In genomic region chr5:37829926-37830325, GRCm38 (mm10) we compare ENCODE assay signal across 26 mouse cellular contexts. TPM values are rescaled to one million over a fixed set of nuclear protein-coding genes. Genes with fewer than 3 reads are reported as not detected.
DNase-seq lines count a peak whose midpoint lies in the region; ATAC-seq and TF ChIP-seq lines count a peak whose summit lies in the region.
"Had no signal": no experiment of that assay in that cellular context is flagged by ENCODE, and none has a peak within 500 bp of the region (broad histone marks: within the 10 kb centered on the region; RNA-seq: fewer than 3 reads in every experiment).

No protein-coding gene starts in this region.

- no peak overlapping the region for H3K4me2 ChIP-seq in hindbrain, embryonic 12.5 days (replicated peaks)
- H3K4me2 ChIP-seq in embryonic facial prominence, embryonic 13.5 days = peak overlapping the region; percentile 75
- H3K4me2 ChIP-seq in kidney, embryonic 14.5 days (replicated peaks; ENCODE audit: low read depth, low read length) = no peak overlapping the region
- H3K4me2 ChIP-seq: forebrain, embryonic 12.5 days; heart, embryonic 11.5 days; hindbrain, embryonic 14.5 days had no signal

- DNase-seq in hindbrain, embryonic 10.5 days (ENCODE audit: low spot score) = peak; percentile 6
- DNase-seq in R1 (ENCODE audit: low read depth, low spot score) = peak; percentile 81
- DNase-seq in yolk sac, embryonic 10.5 days (ENCODE audit: low spot score) = no peak
- no peak for DNase-seq in embryo, embryonic 11 days
- DNase-seq: adrenal gland, postnatal 10 days; adrenal gland, postnatal 36 days; cerebellum, adult 18-20 months; cerebellum, adult 9-10 months; cerebellum, postnatal 14 days; gastrocnemius, adult 2 months; gastrocnemius, postnatal 14 days; heart, adult 11 months; kidney, adult 18-20 months had no signal

- H3K9ac ChIP-seq in hindbrain, embryonic 12.5 days = no peak overlapping the region
- H3K9ac ChIP-seq in embryonic facial prominence, embryonic 13.5 days = no peak overlapping the region
- no peak overlapping the region for H3K9ac ChIP-seq in kidney, embryonic 14.5 days (ENCODE audit: low read depth, low read length)
- H3K9ac ChIP-seq: embryonic facial prominence, embryonic 15.5 days; forebrain, embryonic 12.5 days; hindbrain, embryonic 14.5 days had no signal

- TF ChIP-seq CTCF in E14TG2a.4 (conservative IDR thresholded peaks at IDR 0.05; ENCODE audit: low read length) = no peak

- 4% methylated on average over 4 of the region's 4 CpGs for WGBS in hindbrain, embryonic 10.5 days
- 4% methylated on average over 4 of the region's 4 CpGs for WGBS in hindbrain, embryonic 12.5 days
- 12% methylated on average over 4 of the region's 4 CpGs for WGBS in embryonic facial prominence, embryonic 13.5 days
- 11% methylated on average over 4 of the region's 4 CpGs for WGBS in kidney, embryonic 14.5 days

- H3K4me3 ChIP-seq in hindbrain, embryonic 10.5 days = no peak overlapping the region
- no peak overlapping the region for H3K4me3 ChIP-seq in hindbrain, embryonic 12.5 days
- H3K4me3 ChIP-seq in E14TG2a.4 (replicated peaks; ENCODE audit: low read length) = peak overlapping the region; percentile 49; the same call in 1 of the 2 replicates
- H3K4me3 ChIP-seq in embryonic facial prominence, embryonic 13.5 days = no peak overlapping the region
- H3K4me3 ChIP-seq in kidney, embryonic 14.5 days (ENCODE audit: low read length) = no peak overlapping the region
- H3K4me3 ChIP-seq: forebrain, embryonic 12.5 days; gastrocnemius, adult 2 months had no signal

- peaks cover 99% of the 10 kb centered on the region for H3K27me3 ChIP-seq in hindbrain, embryonic 10.5 days (ENCODE audit: insufficient read depth, poor library complexity, severe bottlenecking)
- H3K27me3 ChIP-seq in hindbrain, embryonic 12.5 days = peaks cover 96% of the 10 kb centered on the region
- peaks cover 92% of the 10 kb centered on the region for H3K27me3 ChIP-seq in E14TG2a.4 (ENCODE audit: insufficient read depth, low read length)
- H3K27me3 ChIP-seq in embryonic facial prominence, embryonic 13.5 days = peaks cover 75% of the 10 kb centered on the region
- peaks cover 97% of the 10 kb centered on the region for H3K27me3 ChIP-seq in kidney, embryonic 14.5 days (ENCODE audit: control insufficient read depth, insufficient read depth, low read length)

- no peaks in the 10 kb centered on the region for H3K36me3 ChIP-seq in hindbrain, embryonic 10.5 days
- H3K36me3 ChIP-seq in hindbrain, embryonic 12.5 days = no peaks in the 10 kb centered on the region
- no peaks in the 10 kb centered on the region for H3K36me3 ChIP-seq in E14TG2a.4 (ENCODE audit: insufficient read depth, low read length)
- H3K36me3 ChIP-seq in embryonic facial prominence, embryonic 13.5 days = no peaks in the 10 kb centered on the region
- H3K36me3 ChIP-seq in kidney, embryonic 14.5 days (ENCODE audit: control insufficient read depth, insufficient read depth, low read length) = no peaks in the 10 kb centered on the region
- H3K36me3 ChIP-seq: embryonic facial prominence, embryonic 15.5 days; forebrain, embryonic 12.5 days had no signal

- H3K27ac ChIP-seq in hindbrain, embryonic 10.5 days = no peak overlapping the region
- H3K27ac ChIP-seq in hindbrain, embryonic 12.5 days = no peak overlapping the region
- 0 out of 2 replicates have a peak overlapping the region, but pooled peaks have one; percentile 98 for H3K27ac ChIP-seq in embryonic facial prominence, embryonic 13.5 days
- no peak overlapping the region for H3K27ac ChIP-seq in kidney, embryonic 14.5 days (ENCODE audit: low read depth, low read length)
- H3K27ac ChIP-seq: forebrain, embryonic 12.5 days; gastrocnemius, adult 2 months; hindbrain, embryonic 14.5 days; hindbrain, postnatal 0 days had no signal

- no peak for ATAC-seq in hindbrain, embryonic 12.5 days (ENCODE audit: low FRiP score)
- ATAC-seq in embryonic facial prominence, embryonic 13.5 days (ENCODE audit: insufficient number of reproducible peaks, insufficient read depth, low FRiP score, low TSS enrichment, low read depth) = no peak
- no peak for ATAC-seq in kidney, embryonic 14.5 days (ENCODE audit: low FRiP score, low TSS enrichment)
- ATAC-seq: CD4-positive, CD25-positive, alpha-beta regulatory T cell, adult 4 months; forebrain, embryonic 16.5 days; hindbrain, postnatal 0 days; inflammation-experienced regulatory T-cells, adult 6 months; intestine, embryonic 16.5 days had no signal

- H3K4me1 ChIP-seq in hindbrain, embryonic 10.5 days (replicated peaks) = peaks cover 64% of the 10 kb centered on the region
- peaks cover 34% of the 10 kb centered on the region for H3K4me1 ChIP-seq in hindbrain, embryonic 12.5 days
- peaks cover 95% of the 10 kb centered on the region for H3K4me1 ChIP-seq in E14TG2a.4 (replicated peaks; ENCODE audit: low read depth, low read length)
- H3K4me1 ChIP-seq in embryonic facial prominence, embryonic 13.5 days = peaks cover 74% of the 10 kb centered on the region
- H3K4me1 ChIP-seq in kidney, embryonic 14.5 days (ENCODE audit: control insufficient read depth, insufficient read depth, low read length) = no peaks in the 10 kb centered on the region

- H3K9me3 ChIP-seq in hindbrain, embryonic 10.5 days = 0 out of 2 replicates have a peak, but pooled peaks cover 4% of the 10 kb centered on the region
- peaks cover 4% of the 10 kb centered on the region; the same call in 1 of the 2 replicates for H3K9me3 ChIP-seq in hindbrain, embryonic 12.5 days (replicated peaks)
- no peaks in the 10 kb centered on the region for H3K9me3 ChIP-seq in E14TG2a.4 (ENCODE audit: low read length)
- no peaks in the 10 kb centered on the region for H3K9me3 ChIP-seq in embryonic facial prominence, embryonic 13.5 days
- no peaks in the 10 kb centered on the region for H3K9me3 ChIP-seq in kidney, embryonic 14.5 days (ENCODE audit: control insufficient read depth, low read length)
- H3K9me3 ChIP-seq: embryonic facial prominence, embryonic 15.5 days; forebrain, embryonic 12.5 days had no signal

RNA-seq across cellular contexts. Expression of gene Msx1, which starts 5.5 kb away (rescaled TPM):
- 188 and 212 TPM in 2 replicates for polyA plus RNA-seq in hindbrain, embryonic 10.5 days (2016; fragmentation: Nextera tagmentation; extraction: Ambion mirVana)
- 95.6 and 118 TPM in 2 replicates for polyA plus RNA-seq in hindbrain, embryonic 12.5 days (2016; fragmentation: Nextera tagmentation; extraction: Ambion mirVana)
- 519 and 586 TPM in 2 replicates for polyA plus RNA-seq in embryonic facial prominence, embryonic 13.5 days (2015; fragmentation: Nextera tagmentation; extraction: Ambion mirVana)
- 2.6 and 3.1 TPM in 2 replicates for polyA plus RNA-seq in kidney, embryonic 14.5 days (2014; fragmentation: Nextera tagmentation; extraction: Ambion mirVana)
- polyA plus RNA-seq: CD4-positive, CD25-positive, alpha-beta regulatory T cell, adult 4 months; inflammation-experienced regulatory T-cells, adult 6 months had no signal

Comparison
In these comparisons a context has a peak if more than half of its experiments do, and no peak if none do; other contexts are left out.
1. DNase-seq: peak in hindbrain, embryonic 10.5 days (single experiment) and R1 (single experiment); none in yolk sac, embryonic 10.5 days (single experiment) and embryo, embryonic 11 days (single experiment).
2. RNA of gene Msx1, which starts 5.5 kb away (polyA plus RNA-seq): 519 to 586 TPM in embryonic facial prominence, embryonic 13.5 days, 188 to 212 TPM in hindbrain, embryonic 10.5 days and 95.6 to 118 TPM in hindbrain, embryonic 12.5 days; 2.6 to 3.1 TPM in kidney, embryonic 14.5 days; every median in the first group is over 10 times any median in the second.